ENCODE assay signal across 9 mouse cellular contexts in genomic region chr6:71298751-71299150, GRCm38 (mm10). TPM values are rescaled to one million over a fixed set of nuclear protein-coding genes. Genes with fewer than 3 reads are reported as not detected.
DNase-seq lines count a peak whose midpoint lies in the region; ATAC-seq and TF ChIP-seq lines count a peak whose summit lies in the region.
"Had no signal": no experiment of that assay in that cellular context is flagged by ENCODE, and none has a peak within 500 bp of the region (broad histone marks: within the 10 kb centered on the region; RNA-seq: fewer than 3 reads in every experiment).

No protein-coding gene starts in this region.

- DNase-seq in forebrain, postnatal 0 days = peak; percentile 22
- DNase-seq in neural tube, embryonic 10.5 days (ENCODE audit: extremely low spot score, low spot score) = peak; percentile 48
- peak; percentile 21 to 49 for DNase-seq in cerebellum, postnatal 25 days
- DNase-seq in lung, postnatal 14 days = peak; percentile 21
- DNase-seq in layer of hippocampus, adult 8-10 months (ENCODE audit: low spot score in 2 of 2) = no peak
- no peak for DNase-seq in ovary, postnatal 10 days (ENCODE audit: low spot score)

- no peaks in the 10 kb centered on the region for H3K9me3 ChIP-seq in forebrain, postnatal 0 days (ENCODE audit: low read length)
- no peaks in the 10 kb centered on the region for H3K9me3 ChIP-seq in forebrain, embryonic 12.5 days
- H3K9me3 ChIP-seq in neural tube, embryonic 15.5 days (replicated peaks) = no peaks in the 10 kb centered on the region

- no peak for ATAC-seq in forebrain, postnatal 0 days
- no peak for ATAC-seq in forebrain, embryonic 12.5 days (ENCODE audit: low FRiP score)
- ATAC-seq in neural tube, embryonic 15.5 days (ENCODE audit: low FRiP score) = no peak

- 41% methylated on average over 3 of the region's 3 CpGs for WGBS in forebrain, postnatal 0 days
- 39% methylated on average over 3 of the region's 3 CpGs for WGBS in forebrain, embryonic 12.5 days
- 44% methylated on average over 3 of the region's 3 CpGs for WGBS in neural tube, embryonic 15.5 days

- no peak overlapping the region for H3K27ac ChIP-seq in forebrain, postnatal 0 days (ENCODE audit: low read depth, low read length)
- no peak overlapping the region for H3K27ac ChIP-seq in forebrain, embryonic 12.5 days
- H3K27ac ChIP-seq in neural tube, embryonic 15.5 days (replicated peaks) = no peak overlapping the region

- no peak overlapping the region for H3K9ac ChIP-seq in forebrain, postnatal 0 days
- H3K9ac ChIP-seq in forebrain, embryonic 12.5 days = no peak overlapping the region
- H3K9ac ChIP-seq in neural tube, embryonic 15.5 days (replicated peaks) = no peak overlapping the region

- H3K4me1 ChIP-seq in forebrain, postnatal 0 days (ENCODE audit: insufficient read depth) = no peaks in the 10 kb centered on the region
- no peaks in the 10 kb centered on the region for H3K4me1 ChIP-seq in forebrain, embryonic 12.5 days
- no peaks in the 10 kb centered on the region for H3K4me1 ChIP-seq in neural tube, embryonic 15.5 days

- no peak overlapping the region for H3K4me3 ChIP-seq in forebrain, postnatal 0 days (ENCODE audit: low read depth, low read length)
- H3K4me3 ChIP-seq in forebrain, embryonic 12.5 days (replicated peaks) = no peak overlapping the region
- H3K4me3 ChIP-seq in neural tube, embryonic 15.5 days (replicated peaks) = no peak overlapping the region

- H3K27me3 ChIP-seq in forebrain, postnatal 0 days (ENCODE audit: insufficient read depth, low read length) = no peaks in the 10 kb centered on the region
- no peaks in the 10 kb centered on the region for H3K27me3 ChIP-seq in forebrain, embryonic 12.5 days
- H3K27me3 ChIP-seq in neural tube, embryonic 15.5 days (replicated peaks) = no peaks in the 10 kb centered on the region

- no peak overlapping the region for H3K4me2 ChIP-seq in forebrain, postnatal 0 days (ENCODE audit: low read depth)
- no peak overlapping the region for H3K4me2 ChIP-seq in forebrain, embryonic 12.5 days
- H3K4me2 ChIP-seq in neural tube, embryonic 15.5 days = no peak overlapping the region

- TF ChIP-seq CTCF in forebrain, postnatal 0 days (IDR thresholded peaks at IDR 0.05; ENCODE audit: low read depth) = peak; percentile 47

- no peaks in the 10 kb centered on the region for H3K36me3 ChIP-seq in forebrain, postnatal 0 days (ENCODE audit: insufficient read depth)
- H3K36me3 ChIP-seq in forebrain, embryonic 12.5 days (replicated peaks) = no peaks in the 10 kb centered on the region
- H3K36me3 ChIP-seq in neural tube, embryonic 15.5 days = no peaks in the 10 kb centered on the region

RNA-seq across cellular contexts. Expression of gene Smyd1, which starts 23.3 kb away (rescaled TPM):
- total RNA-seq in forebrain, postnatal 0 days (2014; rRNA removed) = 1.5 and 1.8 TPM in 2 replicates
- polyA plus RNA-seq in forebrain, postnatal 0 days (2015; fragmentation: Nextera tagmentation; extraction: Ambion mirVana) = 0.52 and 0.57 TPM in 2 replicates
- 0.18 TPM in 2 replicates for polyA plus RNA-seq in forebrain, embryonic 12.5 days (2016; fragmentation: Nextera tagmentation; extraction: Ambion mirVana)
- 0.80 and 1.4 TPM in 2 replicates for polyA plus RNA-seq in neural tube, embryonic 15.5 days (2015; fragmentation: Nextera tagmentation; extraction: Ambion mirVana)
- 1 to 10 TPM in 1 of 4 experiments, under 1 TPM in 3; 0.36 to 1.4 (median 0.62) TPM for total RNA-seq in layer of hippocampus, adult 8-10 months (2022)

RNA-seq across cellular contexts. Expression of gene Cd8b1, which starts 23.8 kb away (rescaled TPM):
- total RNA-seq in forebrain, postnatal 0 days (2014; rRNA removed) = not detected in 2 replicates
- not detected in 2 replicates for polyA plus RNA-seq in forebrain, postnatal 0 days (2015; fragmentation: Nextera tagmentation; extraction: Ambion mirVana)
- not detected in 2 replicates for polyA plus RNA-seq in forebrain, embryonic 12.5 days (2016; fragmentation: Nextera tagmentation; extraction: Ambion mirVana)
- polyA plus RNA-seq in neural tube, embryonic 15.5 days (2015; fragmentation: Nextera tagmentation; extraction: Ambion mirVana) = 1.9 TPM in 1 of 2 replicates, not detected in the other
- total RNA-seq in layer of hippocampus, adult 8-10 months (2022) = not detected
- total RNA-seq: layer of hippocampus, postnatal 25 days had no signal

RNA-seq across cellular contexts. Expression of gene Krcc1, which starts 27.3 kb away (rescaled TPM):
- total RNA-seq in forebrain, postnatal 0 days (2014; rRNA removed) = 13.6 and 20.9 TPM in 2 replicates
- polyA plus RNA-seq in forebrain, postnatal 0 days (2015; fragmentation: Nextera tagmentation; extraction: Ambion mirVana) = 14.0 and 14.6 TPM in 2 replicates
- 27.3 and 27.9 TPM in 2 replicates for polyA plus RNA-seq in forebrain, embryonic 12.5 days (2016; fragmentation: Nextera tagmentation; extraction: Ambion mirVana)
- 17.2 and 26.2 TPM in 2 replicates for polyA plus RNA-seq in neural tube, embryonic 15.5 days (2015; fragmentation: Nextera tagmentation; extraction: Ambion mirVana)
- 10 to 100 TPM; 15.5 to 22.7 (median 17.5) TPM for total RNA-seq in layer of hippocampus, adult 8-10 months (2022)

Comparison
In these comparisons a context has a peak if more than half of its experiments do, and no peak if none do; other contexts are left out.
1. DNase-seq: peak in forebrain, postnatal 0 days (single experiment), neural tube, embryonic 10.5 days (single experiment), cerebellum, postnatal 25 days (2 of 2) and lung, postnatal 14 days (single experiment); none in layer of hippocampus, adult 8-10 months (0 of 2) and ovary, postnatal 10 days (single experiment).